ENCODE assay signal across 8 mouse cellular contexts in genomic region chr6:147086594-147087225, GRCm38 (mm10). TPM values are rescaled to one million over a fixed set of nuclear protein-coding genes. Genes with fewer than 3 reads are reported as not detected.
A peak's percentile ranks its signal among the peaks of the same experiment; 100 is the strongest.
DNase-seq lines count a peak whose midpoint lies in the region; ATAC-seq and TF ChIP-seq lines count a peak whose summit lies in the region.

Gene Mansc4, minus strand, starts transcription at chr6:147087032.

- no peak within 1 kb of the TSS for H3K4me3 ChIP-seq in heart, postnatal 0 days (ENCODE audit: low read depth, low read length)
- peak within 1 kb of the TSS; percentile 6; the same call in 1 of the 2 replicates for H3K4me3 ChIP-seq in kidney, postnatal 0 days (replicated peaks; ENCODE audit: low read depth, low read length)
- peak within 1 kb of the TSS; percentile 18; the same call in 1 of the 2 replicates for H3K4me3 ChIP-seq in midbrain, embryonic 14.5 days (replicated peaks; ENCODE audit: low read depth, low read length)

- TF ChIP-seq CTCF in heart, postnatal 0 days (IDR thresholded peaks at IDR 0.05; ENCODE audit: low read depth), result no peak
- TF ChIP-seq CTCF in kidney, postnatal 0 days (IDR thresholded peaks at IDR 0.05; ENCODE audit: low read depth), result no peak; the same call in 1 of the 2 replicates

- no peak within 1 kb of the TSS for H3K27ac ChIP-seq in heart, postnatal 0 days (ENCODE audit: low read depth)
- H3K27ac ChIP-seq in kidney, postnatal 0 days, result peak within 1 kb of the TSS; percentile 68; the same call in 1 of the 2 replicates
- H3K27ac ChIP-seq in midbrain, embryonic 14.5 days (replicated peaks; ENCODE audit: low read depth, low read length), result no peak within 1 kb of the TSS

- 12% methylated on average over 20 of the region's 20 CpGs for WGBS in heart, postnatal 0 days
- WGBS in kidney, postnatal 0 days, result 7% methylated on average over 20 of the region's 20 CpGs
- 7% methylated on average over 20 of the region's 20 CpGs for WGBS in midbrain, embryonic 14.5 days

- peak; percentile 62 for DNase-seq in adipocyte (ENCODE audit: low spot score)
- DNase-seq in embryo, embryonic 9.5 days (ENCODE audit: extremely low spot score), result peak; percentile 59
- DNase-seq in heart, postnatal 0 days (ENCODE audit: low spot score), result no peak
- DNase-seq in kidney, postnatal 0 days (ENCODE audit: low spot score), result peak; percentile 91
- DNase-seq in midbrain, embryonic 14.5 days, result peak; percentile 62
- DNase-seq in thymus, postnatal 36 days, result peak; percentile 12 to 28
- no peak for DNase-seq in layer of hippocampus, postnatal 14 days (ENCODE audit: low spot score in 2 of 2)

- H3K4me2 ChIP-seq in heart, postnatal 0 days (ENCODE audit: low read depth, low read length), result peak within 1 kb of the TSS; percentile 41
- H3K4me2 ChIP-seq in kidney, postnatal 0 days (ENCODE audit: low read length), result peak within 1 kb of the TSS; percentile 48
- peak within 1 kb of the TSS; percentile 60 for H3K4me2 ChIP-seq in midbrain, embryonic 14.5 days (ENCODE audit: low read length)

- 0 out of 2 replicates have a peak, but pooled peaks cover 8% of the 10 kb centered on the region for H3K4me1 ChIP-seq in heart, postnatal 0 days (ENCODE audit: control insufficient read depth, insufficient read depth)
- no peaks in the 10 kb centered on the region; the same call in 1 of the 2 replicates for H3K4me1 ChIP-seq in kidney, postnatal 0 days (replicated peaks; ENCODE audit: insufficient read depth, low read length)
- H3K4me1 ChIP-seq in midbrain, embryonic 14.5 days (ENCODE audit: control insufficient read depth, insufficient read depth, low read length), result peaks cover 7% of the 10 kb centered on the region; the same call in 1 of the 2 replicates

- H3K27me3 ChIP-seq in heart, postnatal 0 days (ENCODE audit: control insufficient read depth, insufficient read depth, low read length), result no peaks in the 10 kb centered on the region
- H3K27me3 ChIP-seq in kidney, postnatal 0 days (ENCODE audit: insufficient read depth, low read length), result no peaks in the 10 kb centered on the region
- no peaks in the 10 kb centered on the region for H3K27me3 ChIP-seq in midbrain, embryonic 14.5 days (ENCODE audit: control insufficient read depth, insufficient read depth, low read length)

- H3K9ac ChIP-seq in heart, postnatal 0 days (replicated peaks; ENCODE audit: low read depth, low read length), result no peak within 1 kb of the TSS
- H3K9ac ChIP-seq in kidney, postnatal 0 days (ENCODE audit: low read depth, low read length), result 0 out of 2 replicates have a peak within 1 kb of the TSS, but pooled peaks have one; percentile 2
- peak within 1 kb of the TSS; percentile 41; the same call in 1 of the 2 replicates for H3K9ac ChIP-seq in midbrain, embryonic 14.5 days (replicated peaks; ENCODE audit: low read length)

- no peak for ATAC-seq in heart, postnatal 0 days (ENCODE audit: insufficient read depth, low read depth)
- peak; percentile 47; the same call in 1 of the 2 replicates for ATAC-seq in kidney, postnatal 0 days (replicated peaks; ENCODE audit: low FRiP score, low read depth)
- ATAC-seq in midbrain, embryonic 14.5 days (ENCODE audit: low FRiP score, low TSS enrichment), result no peak
- no peak for ATAC-seq in erythroid progenitor cell, adult 5-6 weeks (replicated peaks; ENCODE audit: low FRiP score, poor library complexity, severe bottlenecking)

- no peaks in the 10 kb centered on the region for H3K9me3 ChIP-seq in heart, postnatal 0 days (replicated peaks; ENCODE audit: control insufficient read depth, low read length)
- no peaks in the 10 kb centered on the region for H3K9me3 ChIP-seq in kidney, postnatal 0 days (replicated peaks; ENCODE audit: low read length)
- no peaks in the 10 kb centered on the region for H3K9me3 ChIP-seq in midbrain, embryonic 14.5 days (ENCODE audit: control insufficient read depth, low read length)

- no peaks in the 10 kb centered on the region for H3K36me3 ChIP-seq in heart, postnatal 0 days (replicated peaks; ENCODE audit: control insufficient read depth, insufficient read depth, low read length)
- H3K36me3 ChIP-seq in kidney, postnatal 0 days (ENCODE audit: insufficient read depth, low read length), result no peaks in the 10 kb centered on the region
- no peaks in the 10 kb centered on the region for H3K36me3 ChIP-seq in midbrain, embryonic 14.5 days (ENCODE audit: control insufficient read depth, insufficient read depth, low read length)

- TF ChIP-seq EP300 in heart, postnatal 0 days (IDR thresholded peaks at IDR 0.05; ENCODE audit: low read depth), result no peak

RNA-seq across cellular contexts. Expression of gene Mansc4, which starts in this region (rescaled TPM):
- total RNA-seq in heart, postnatal 0 days (2014; rRNA removed; ENCODE audit: low replicate concordance), result not detected in 2 replicates
- polyA plus RNA-seq in heart, postnatal 0 days (2015; fragmentation: Nextera tagmentation; extraction: Ambion mirVana), result 0.14 and 0.30 TPM in 2 replicates
- polyA plus RNA-seq in kidney, postnatal 0 days (2015; fragmentation: Nextera tagmentation; extraction: Ambion mirVana), result 3.7 and 4.3 TPM in 2 replicates
- 0.19 and 0.66 TPM in 2 replicates for polyA plus RNA-seq in midbrain, embryonic 14.5 days (2014; fragmentation: Nextera tagmentation; extraction: Ambion mirVana)
- total RNA-seq in layer of hippocampus, postnatal 14 days (2021), result 1 to 10 TPM in 1 of 2 experiments, under 1 TPM in 1; 0.45 to 1.1 TPM
- total RNA-seq in erythroid progenitor cell, adult 5-6 weeks (2015; ENCODE audit: low replicate concordance), result not detected in 2 replicates
- not detected in 2 replicates for total RNA-seq in erythroid progenitor cell, adult 5-6 weeks (2017; ENCODE audit: low replicate concordance)

Comparison
In these comparisons a context has a peak if more than half of its experiments do, and no peak if none do; other contexts are left out.
1. Peak in DNase-seq, H3K4me3 ChIP-seq, H3K9ac ChIP-seq and H3K4me2 ChIP-seq in midbrain, embryonic 14.5 days; RNA of the gene not detected or under 1 TPM.
2. DNase-seq: peak in adipocyte (single experiment), embryo, embryonic 9.5 days (single experiment), kidney, postnatal 0 days (single experiment) and thymus, postnatal 36 days (2 of 2); none in heart, postnatal 0 days (single experiment) and layer of hippocampus, postnatal 14 days (0 of 2).
3. Peak in every context shown above with its lines, with median percentiles within 50 percentile points of each other: H3K4me2 ChIP-seq.